Mouse (Mus musculus): Measurements from ENCODE around the gene AI464131. TPM values are rescaled to one million over a fixed set of nuclear protein-coding genes. Genes with fewer than 3 reads are reported as not detected.

AI464131 gene
- total RNA-seq, 1 experiment: 6.4 TPM

DNA sequence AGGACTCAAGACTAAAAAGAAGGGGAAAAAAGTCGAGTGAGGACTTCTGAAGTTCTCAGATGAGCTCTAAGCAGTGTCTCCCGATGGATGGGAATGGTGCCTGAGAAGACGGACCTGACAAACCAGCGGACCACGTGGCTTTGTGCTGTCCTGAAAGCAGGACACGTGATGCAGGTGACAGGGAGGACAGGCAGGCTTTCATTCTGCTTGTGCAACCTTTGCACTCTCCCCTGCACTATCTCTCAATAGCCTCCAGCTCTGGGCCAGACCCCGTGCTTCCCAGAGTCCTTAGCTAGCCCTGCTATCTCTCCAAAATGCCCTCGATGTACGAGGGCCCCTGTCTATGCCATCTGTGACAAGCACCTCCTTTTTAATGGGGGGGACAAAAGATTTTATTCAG, 22.0 kb upstream of the AI464131 start:
- in situ Hi-C loops (cut with MboI; ENCODE audit: low sequenced_read_pairs in 2 of 2, unreplicated experiment in 2 of 2): no loop called here
- Histone ChIP-seq H3K4me3 (ENCODE audit: insufficient read depth in 1 of 2, low read depth in 1 of 2, low read length in 2 of 2, poor library complexity in 1 of 2, severe bottlenecking in 1 of 2) (no peak overlapping the region), H3K4me1 (ENCODE audit: control insufficient read depth in 2 of 2, insufficient read depth in 2 of 2, low read length in 2 of 2, poor library complexity in 1 of 2) (peaks cover 0 to 9% of the 10 kb centered on the region in 2 experiments; a peak in 1 of 4 replicates), H3K27ac (ENCODE audit: insufficient read depth, low read depth, low read length, poor library complexity, severe bottlenecking) (no peak overlapping the region), H3K36me3 (ENCODE audit: control insufficient read depth, insufficient read depth, low read length, poor library complexity, severe bottlenecking) (peaks cover 3% of the 10 kb centered on the region; the same call in 1 of the 2 replicates), H3K9ac (ENCODE audit: insufficient read depth, low read depth, low read length, poor library complexity, severe bottlenecking) (no peak overlapping the region), H3K9me3 (ENCODE audit: control insufficient read depth, insufficient read depth, low read depth, low read length) (no peaks in the 10 kb centered on the region)
- TF ChIP-seq CHD2 (IDR thresholded peaks at IDR 0.05; ENCODE audit: low read depth, low read length): no peak
- TF ChIP-seq ZNF384 (IDR thresholded peaks at IDR 0.05; ENCODE audit: low read depth, low read length): no peak
- TF ChIP-seq ZC3H11A (IDR thresholded peaks at IDR 0.05; ENCODE audit: borderline replicate concordance, low read depth, low read length): no peak
- TF ChIP-seq MAFK (IDR thresholded peaks at IDR 0.05; ENCODE audit: insufficient read depth, low read depth, low read length): no peak
- TF ChIP-seq HCFC1 (IDR thresholded peaks at IDR 0.05; ENCODE audit: borderline replicate concordance, insufficient read depth, low read length): no peak
- DNase-seq (ENCODE audit: low read depth, low spot score): no peak

DNA sequence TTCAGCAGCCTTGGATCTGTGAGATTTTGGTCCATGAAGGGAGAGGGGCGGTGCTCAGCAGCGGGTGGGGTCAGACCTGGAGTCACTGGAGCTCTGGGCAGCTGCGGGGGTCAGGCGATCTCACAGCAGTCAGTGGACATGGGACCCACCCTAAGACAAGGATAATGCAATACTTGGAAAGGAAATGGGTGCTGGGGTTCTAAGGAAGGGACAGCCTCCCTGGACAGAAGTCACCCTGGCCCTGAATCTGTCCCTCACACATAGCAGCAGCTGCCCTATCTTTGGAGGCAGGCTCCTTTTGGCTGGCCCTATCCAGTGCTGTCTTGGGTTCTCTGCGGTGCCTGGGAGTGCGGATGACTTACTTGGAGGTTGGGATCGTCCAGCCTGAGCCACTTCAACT, 21.0 kb upstream of the AI464131 start:
- in situ Hi-C loops (cut with MboI; ENCODE audit: low sequenced_read_pairs in 2 of 2, unreplicated experiment in 2 of 2): no loop called here
- H3K27ac ChIP-seq (ENCODE audit: insufficient read depth, low read depth, low read length, poor library complexity, severe bottlenecking): no peak overlapping the region

DNA sequence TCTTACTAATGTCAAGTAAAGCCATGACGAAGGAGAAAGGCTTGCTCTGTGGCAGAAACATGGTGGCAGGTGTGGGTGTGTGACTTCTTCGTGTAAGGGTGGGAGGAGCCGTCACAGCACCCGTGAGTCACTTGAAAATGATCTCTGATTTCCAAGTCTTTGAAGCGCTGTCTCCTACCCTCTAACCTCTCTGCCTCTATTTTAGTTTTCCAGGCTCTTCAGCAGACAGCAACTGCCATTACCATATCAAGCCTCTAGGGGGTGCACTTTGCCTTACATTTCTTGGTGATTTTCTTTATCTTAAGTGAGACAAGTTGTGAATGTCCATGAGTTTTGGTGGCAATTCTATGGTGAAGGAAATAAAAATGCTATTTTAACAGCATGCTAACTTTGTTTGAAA, 19.9 kb upstream of the AI464131 start:
- peak; percentile 16; the same call in 1 of the 2 replicates for TF ChIP-seq ZC3H11A (IDR thresholded peaks at IDR 0.05; ENCODE audit: borderline replicate concordance, low read depth, low read length)
- no peak for TF ChIP-seq MAFK (IDR thresholded peaks at IDR 0.05; ENCODE audit: insufficient read depth, low read depth, low read length)
- Histone ChIP-seq H3K9me3 (ENCODE audit: control insufficient read depth, insufficient read depth, low read depth, low read length) (no peaks in the 10 kb centered on the region), H3K27ac (ENCODE audit: insufficient read depth, low read depth, low read length, poor library complexity, severe bottlenecking) (no peak overlapping the region), H3K9ac (ENCODE audit: insufficient read depth, low read depth, low read length, poor library complexity, severe bottlenecking) (no peak overlapping the region), H3K4me1 (ENCODE audit: control insufficient read depth in 2 of 2, insufficient read depth in 2 of 2, low read length in 2 of 2, poor library complexity in 1 of 2) (peaks cover 0 to 11% of the 10 kb centered on the region in 2 experiments; a peak in 1 of 4 replicates), H3K4me3 (ENCODE audit: insufficient read depth in 1 of 2, low read depth in 1 of 2, low read length in 2 of 2, poor library complexity in 1 of 2, severe bottlenecking in 1 of 2) (no peak overlapping the region), H3K36me3 (ENCODE audit: control insufficient read depth, insufficient read depth, low read length, poor library complexity, severe bottlenecking) (peaks cover 3% of the 10 kb centered on the region; the same call in 1 of the 2 replicates)
- DNase-seq (ENCODE audit: low read depth, low spot score): peak; percentile 55
- in situ Hi-C loops (cut with MboI; ENCODE audit: low sequenced_read_pairs in 2 of 2, unreplicated experiment in 2 of 2): no loop called here

More for the DNA sequence above, 21.0 kb upstream of the AI464131 start:
- TF ChIP-seq CHD2 (IDR thresholded peaks at IDR 0.05; ENCODE audit: low read depth, low read length) (no peak), ZNF384 (IDR thresholded peaks at IDR 0.05; ENCODE audit: low read depth, low read length) (no peak), HCFC1 (IDR thresholded peaks at IDR 0.05; ENCODE audit: borderline replicate concordance, insufficient read depth, low read length) (no peak), ZC3H11A (IDR thresholded peaks at IDR 0.05; ENCODE audit: borderline replicate concordance, low read depth, low read length) (no peak), MAFK (IDR thresholded peaks at IDR 0.05; ENCODE audit: insufficient read depth, low read depth, low read length) (no peak)
- H3K4me3 ChIP-seq (ENCODE audit: insufficient read depth in 1 of 2, low read depth in 1 of 2, low read length in 2 of 2, poor library complexity in 1 of 2, severe bottlenecking in 1 of 2): no peak overlapping the region
- H3K36me3 ChIP-seq (ENCODE audit: control insufficient read depth, insufficient read depth, low read length, poor library complexity, severe bottlenecking): peaks cover 3% of the 10 kb centered on the region; the same call in 1 of the 2 replicates
- DNase-seq (ENCODE audit: low read depth, low spot score): no peak
- no peaks in the 10 kb centered on the region for H3K9me3 ChIP-seq (ENCODE audit: control insufficient read depth, insufficient read depth, low read depth, low read length)
- peaks cover 0 to 11% of the 10 kb centered on the region in 2 experiments; a peak in 1 of 4 replicates for H3K4me1 ChIP-seq (ENCODE audit: control insufficient read depth in 2 of 2, insufficient read depth in 2 of 2, low read length in 2 of 2, poor library complexity in 1 of 2)
- H3K9ac ChIP-seq (ENCODE audit: insufficient read depth, low read depth, low read length, poor library complexity, severe bottlenecking): no peak overlapping the region

DNA sequence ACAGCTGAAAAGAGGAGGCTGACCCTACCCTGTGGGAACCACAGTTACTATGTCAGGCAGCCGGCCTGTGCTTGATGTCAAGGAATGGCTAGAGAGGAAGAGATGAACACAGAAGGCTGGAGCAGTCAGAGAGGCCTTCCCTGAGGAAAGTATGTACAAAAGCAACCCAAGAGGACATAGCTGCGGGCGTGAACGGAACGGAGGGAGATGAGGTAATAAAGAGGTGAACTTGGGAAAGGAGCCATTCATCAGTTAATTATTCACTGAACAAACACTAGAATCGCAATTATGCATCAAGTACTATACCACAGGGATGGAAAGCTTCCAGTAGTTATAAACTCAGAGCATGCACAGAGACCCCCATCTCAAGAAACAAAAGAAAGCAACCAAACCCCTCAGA, 19.3 kb upstream of the AI464131 start:
- no peak overlapping the region for H3K4me3 ChIP-seq (ENCODE audit: insufficient read depth in 1 of 2, low read depth in 1 of 2, low read length in 2 of 2, poor library complexity in 1 of 2, severe bottlenecking in 1 of 2)
- H3K36me3 ChIP-seq (ENCODE audit: control insufficient read depth, insufficient read depth, low read length, poor library complexity, severe bottlenecking): peaks cover 3% of the 10 kb centered on the region; the same call in 1 of the 2 replicates
- no peak for DNase-seq (ENCODE audit: low read depth, low spot score)
- no peak overlapping the region for H3K27ac ChIP-seq (ENCODE audit: insufficient read depth, low read depth, low read length, poor library complexity, severe bottlenecking)
- H3K9ac ChIP-seq (ENCODE audit: insufficient read depth, low read depth, low read length, poor library complexity, severe bottlenecking): no peak overlapping the region
- TF ChIP-seq CHD2 (IDR thresholded peaks at IDR 0.05; ENCODE audit: low read depth, low read length) (no peak), HCFC1 (IDR thresholded peaks at IDR 0.05; ENCODE audit: borderline replicate concordance, insufficient read depth, low read length) (no peak), MAFK (IDR thresholded peaks at IDR 0.05; ENCODE audit: insufficient read depth, low read depth, low read length) (no peak), ZNF384 (IDR thresholded peaks at IDR 0.05; ENCODE audit: low read depth, low read length) (no peak), ZC3H11A (IDR thresholded peaks at IDR 0.05; ENCODE audit: borderline replicate concordance, low read depth, low read length) (no peak)
- in situ Hi-C loops (cut with MboI; ENCODE audit: low sequenced_read_pairs in 2 of 2, unreplicated experiment in 2 of 2): no loop called here
- no peaks in the 10 kb centered on the region for H3K9me3 ChIP-seq (ENCODE audit: control insufficient read depth, insufficient read depth, low read depth, low read length)
- peaks cover 0 to 11% of the 10 kb centered on the region in 2 experiments; a peak in 1 of 4 replicates for H3K4me1 ChIP-seq (ENCODE audit: control insufficient read depth in 2 of 2, insufficient read depth in 2 of 2, low read length in 2 of 2, poor library complexity in 1 of 2)

DNA sequence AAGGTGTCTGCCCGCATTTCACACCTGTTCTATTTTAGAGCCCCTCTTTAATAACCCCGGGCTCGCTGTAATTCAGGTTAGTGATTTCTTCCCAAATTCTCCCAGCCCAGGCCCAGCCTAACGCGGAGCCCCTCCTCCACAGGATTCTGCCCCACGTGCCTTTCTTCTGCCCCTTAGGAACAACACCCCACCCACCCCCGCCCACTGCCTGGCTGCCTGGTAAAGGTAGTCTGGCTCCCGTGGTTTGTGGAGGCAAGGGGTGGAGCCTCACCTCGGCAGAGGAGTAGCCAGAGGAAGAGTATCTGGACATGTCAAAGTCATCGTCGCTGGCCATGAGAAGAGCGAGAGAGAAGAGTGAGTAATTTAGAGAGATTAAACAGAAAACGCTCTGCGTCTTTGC, 17.8 kb upstream of the AI464131 start:
- no peak for TF ChIP-seq ZNF384 (IDR thresholded peaks at IDR 0.05; ENCODE audit: low read depth, low read length)
- TF ChIP-seq HCFC1 (IDR thresholded peaks at IDR 0.05; ENCODE audit: borderline replicate concordance, insufficient read depth, low read length): no peak
- TF ChIP-seq ZC3H11A (IDR thresholded peaks at IDR 0.05; ENCODE audit: borderline replicate concordance, low read depth, low read length): no peak
- TF ChIP-seq MAFK (IDR thresholded peaks at IDR 0.05; ENCODE audit: insufficient read depth, low read depth, low read length): no peak
- no peak for TF ChIP-seq CHD2 (IDR thresholded peaks at IDR 0.05; ENCODE audit: low read depth, low read length)
- Histone ChIP-seq H3K9me3 (ENCODE audit: control insufficient read depth, insufficient read depth, low read depth, low read length) (no peaks in the 10 kb centered on the region), H3K36me3 (ENCODE audit: control insufficient read depth, insufficient read depth, low read length, poor library complexity, severe bottlenecking) (peaks cover 3% of the 10 kb centered on the region; the same call in 1 of the 2 replicates), H3K4me3 (ENCODE audit: insufficient read depth in 1 of 2, low read depth in 1 of 2, low read length in 2 of 2, poor library complexity in 1 of 2, severe bottlenecking in 1 of 2) (no peak overlapping the region), H3K27ac (ENCODE audit: insufficient read depth, low read depth, low read length, poor library complexity, severe bottlenecking) (no peak overlapping the region), H3K4me1 (ENCODE audit: control insufficient read depth in 2 of 2, insufficient read depth in 2 of 2, low read length in 2 of 2, poor library complexity in 1 of 2) (peaks cover 0 to 11% of the 10 kb centered on the region in 2 experiments; a peak in 1 of 4 replicates), H3K9ac (ENCODE audit: insufficient read depth, low read depth, low read length, poor library complexity, severe bottlenecking) (no peak overlapping the region)
- DNase-seq (ENCODE audit: low read depth, low spot score): no peak
- in situ Hi-C loops (cut with MboI; ENCODE audit: low sequenced_read_pairs in 2 of 2, unreplicated experiment in 2 of 2): no loop called here

All from ES-E14 (cell line).